12 mouse cellular contexts compared by ENCODE assay signal in genomic region chr19:32196976-32197819, GRCm38 (mm10).
DNase-seq lines count a peak whose midpoint lies in the region; ATAC-seq and TF ChIP-seq lines count a peak whose summit lies in the region.
"Had no signal": no experiment of that assay in that cellular context is flagged by ENCODE, and none has a peak within 500 bp of the region (broad histone marks: within the 10 kb centered on the region; RNA-seq: fewer than 3 reads in every experiment).

No protein-coding gene starts in this region.

- H3K27me3 ChIP-seq in forebrain, embryonic 12.5 days = no peaks in the 10 kb centered on the region
- H3K27me3 ChIP-seq: Patski had no signal

- H3K9ac ChIP-seq in forebrain, embryonic 12.5 days = no peak overlapping the region

- H3K36me3 ChIP-seq in forebrain, embryonic 12.5 days (replicated peaks) = no peaks in the 10 kb centered on the region
- H3K36me3 ChIP-seq: embryonic facial prominence, embryonic 10.5 days had no signal

- peak; percentile 25; the same call in 1 of the 2 replicates for TF ChIP-seq CTCF in layer of hippocampus, adult 2 months (conservative IDR thresholded peaks at IDR 0.05)

- WGBS in forebrain, embryonic 12.5 days = 83% methylated on average over 15 of the region's 15 CpGs

- peaks cover 42% of the 10 kb centered on the region for H3K4me1 ChIP-seq in brown adipose tissue, adult 24 weeks (ENCODE audit: control insufficient read depth, insufficient read depth, insufficient read length, low read length)
- no peaks in the 10 kb centered on the region for H3K4me1 ChIP-seq in forebrain, embryonic 12.5 days

- H3K27ac ChIP-seq in layer of hippocampus, adult 2 months = peak overlapping the region; percentile 52; the same call in 1 of the 2 replicates
- H3K27ac ChIP-seq in brown adipose tissue, adult 24 weeks (replicated peaks; ENCODE audit: low read depth, low read length) = peak overlapping the region; percentile 86
- H3K27ac ChIP-seq in forebrain, embryonic 12.5 days = no peak overlapping the region
- H3K27ac ChIP-seq: embryonic facial prominence, embryonic 10.5 days had no signal

- DNase-seq in layer of hippocampus, adult 2 months (ENCODE audit: low spot score in 2 of 2) = no peak
- DNase-seq in layer of hippocampus, postnatal 25 days (ENCODE audit: extremely low spot score in 1 of 2, low spot score in 1 of 2) = no peak
- peak; percentile 82 for DNase-seq in CD4-positive, CD25-positive, alpha-beta regulatory T cell, adult 2 months (ENCODE audit: low read depth, low spot score)
- no peak for DNase-seq in kidney, adult 18-20 months
- DNase-seq in cerebellum, adult 18-20 months = no peak
- DNase-seq: kidney, adult 8-10 months had no signal

- no peak overlapping the region for H3K4me2 ChIP-seq in forebrain, embryonic 12.5 days
- H3K4me2 ChIP-seq: midbrain, embryonic 11.5 days had no signal

- peak; percentile 55 for ATAC-seq in megakaryocyte, adult 5-6 weeks (ENCODE audit: poor library complexity, severe bottlenecking)
- no peak for ATAC-seq in forebrain, embryonic 12.5 days (ENCODE audit: low FRiP score)
- ATAC-seq: Patski had no signal

- no peaks in the 10 kb centered on the region for H3K9me3 ChIP-seq in forebrain, embryonic 12.5 days
- H3K9me3 ChIP-seq: embryonic facial prominence, embryonic 10.5 days had no signal

- peak overlapping the region; percentile 6; the same call in 1 of the 2 replicates for H3K4me3 ChIP-seq in layer of hippocampus, adult 2 months
- no peak overlapping the region for H3K4me3 ChIP-seq in brown adipose tissue, adult 24 weeks (ENCODE audit: insufficient read depth, low read depth, low read length)
- no peak overlapping the region for H3K4me3 ChIP-seq in forebrain, embryonic 12.5 days (replicated peaks)
- H3K4me3 ChIP-seq: embryonic facial prominence, embryonic 10.5 days had no signal
